Mouse (Mus musculus): ENCODE results near the gene Tle4.

Tle4 gene

DNA sequence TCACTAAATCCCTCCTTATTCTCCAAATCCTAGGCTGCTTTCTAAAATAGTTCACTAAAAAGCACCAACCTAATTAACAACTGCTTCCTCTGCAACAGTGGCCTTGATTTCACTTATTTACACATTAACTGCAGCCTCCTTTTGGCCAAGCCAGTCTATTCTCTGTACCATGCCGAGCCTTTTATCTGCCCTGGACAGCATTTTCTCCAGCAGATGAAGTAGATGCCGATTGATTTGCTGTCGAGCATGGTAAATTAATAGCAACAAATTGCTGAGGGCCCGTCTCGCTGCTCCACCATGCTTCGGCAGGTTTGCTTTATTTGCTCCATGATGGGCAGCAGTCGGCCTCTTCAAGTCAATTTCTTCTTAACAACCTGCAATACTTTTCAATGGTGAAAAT lies 7.7 kb downstream of the Tle4 start:
- CTCF ChIA-PET, result no interaction called here

DNA sequence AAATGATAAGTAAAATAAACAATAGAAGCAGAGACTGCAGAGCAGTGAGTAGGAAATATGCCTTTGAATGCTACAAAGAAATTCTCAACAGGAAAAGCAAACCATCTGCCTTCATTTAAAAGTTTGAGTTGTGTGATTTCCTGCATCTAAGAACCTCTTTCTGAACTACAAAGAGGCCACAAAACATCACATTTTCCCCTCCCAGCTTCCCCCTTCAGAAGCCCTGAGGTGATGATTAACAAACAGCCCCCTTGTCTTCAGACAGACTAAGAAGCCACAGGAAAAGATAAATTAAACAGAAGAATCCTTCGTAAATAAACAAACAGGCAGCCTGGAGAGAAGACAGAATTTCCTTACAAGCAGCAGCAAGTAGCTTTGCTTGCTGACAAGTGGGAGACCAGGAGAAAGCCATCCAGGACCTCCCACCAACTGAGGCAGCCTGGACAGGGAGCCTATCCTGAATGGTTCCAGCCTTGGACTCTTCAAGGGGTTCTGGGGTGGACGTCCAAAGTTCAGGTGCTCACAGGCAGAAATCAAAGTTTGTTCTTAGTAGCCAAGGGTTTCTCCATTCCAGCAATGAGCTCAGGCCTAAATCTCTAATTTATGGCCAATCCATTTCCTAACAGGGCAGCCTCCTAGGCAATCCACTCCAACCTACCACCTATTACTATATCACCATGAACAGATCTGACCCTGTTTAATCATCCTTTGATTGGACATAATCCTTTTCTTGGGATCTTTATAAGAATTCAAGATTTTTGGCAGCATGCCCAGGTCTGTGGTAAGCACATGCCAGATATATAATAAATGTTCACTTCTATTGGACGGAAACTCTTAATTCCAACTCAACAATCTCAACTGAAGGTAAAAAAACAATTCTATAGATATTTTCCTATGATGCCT lies 9.4 kb downstream of the Tle4 start:
- CTCF ChIA-PET, result no interaction called here

DNA sequence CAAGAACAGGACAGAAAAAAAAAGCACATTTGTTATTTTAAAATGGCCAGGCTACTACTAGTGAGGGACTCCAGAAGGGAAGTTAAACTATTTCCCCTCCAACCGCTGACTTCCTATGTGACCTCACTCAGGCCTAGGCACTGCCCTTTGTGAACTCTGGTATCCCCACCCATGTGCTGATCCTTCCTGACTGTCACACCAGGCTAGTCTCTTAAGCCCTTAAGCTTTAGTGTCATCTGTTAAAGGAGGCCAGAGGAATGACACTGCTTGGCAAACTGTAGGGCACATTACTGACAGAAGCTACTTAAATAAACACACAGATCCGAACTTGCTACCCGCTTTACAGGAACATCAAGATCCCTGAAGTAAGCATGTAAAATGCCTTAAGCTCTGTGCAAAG lies 11.7 kb downstream of the Tle4 start:
- CTCF ChIA-PET, result interaction anchor here (0.6 kb wide), 1 partner anchor 24 kb away, joined by 5 read pairs; no protein-coding TSS in a partner anchor

DNA sequence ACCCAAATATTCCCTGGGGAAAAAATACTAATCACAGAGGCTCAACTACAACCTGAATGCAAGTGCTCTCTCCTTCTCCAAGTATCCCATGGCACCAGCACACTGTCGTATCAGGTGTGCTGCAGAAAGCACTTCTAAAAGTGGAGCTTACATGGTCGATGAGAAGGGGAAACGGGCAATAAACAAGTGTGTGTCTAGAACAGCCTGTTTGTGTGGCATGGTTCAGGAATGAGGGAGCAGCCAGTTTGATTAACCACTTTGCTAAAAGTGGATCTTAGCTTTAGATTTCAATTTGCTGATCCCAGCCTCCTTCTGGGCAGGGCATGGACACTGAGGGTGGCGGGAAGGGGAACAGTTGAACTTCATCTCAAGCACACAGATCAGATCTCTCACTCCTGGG lies 12.1 kb downstream of the Tle4 start:
- CTCF ChIA-PET, result interaction anchor here (0.6 kb wide), 1 partner anchor 24 kb away, joined by 5 read pairs; no protein-coding TSS in a partner anchor

DNA sequence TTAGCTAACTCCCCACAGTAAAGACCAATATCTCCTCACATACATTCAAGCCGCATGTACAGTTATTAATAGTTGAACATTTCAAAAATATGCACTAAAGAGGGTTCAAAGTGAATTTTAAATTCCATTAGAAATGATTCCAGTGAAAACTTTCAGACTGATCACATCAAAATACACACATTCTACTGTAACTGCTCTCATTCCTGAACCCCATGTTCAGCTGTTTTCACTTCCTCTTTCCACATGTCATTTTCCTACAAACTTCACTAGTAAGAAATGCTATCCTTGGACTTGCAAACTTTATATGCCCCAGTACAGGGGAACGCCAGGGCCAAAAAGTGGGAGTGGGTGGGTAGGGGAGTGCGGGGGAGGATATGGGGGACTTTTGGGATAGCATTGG lies 12.6 kb downstream of the Tle4 start:
- CTCF ChIA-PET, result no interaction called here

DNA sequence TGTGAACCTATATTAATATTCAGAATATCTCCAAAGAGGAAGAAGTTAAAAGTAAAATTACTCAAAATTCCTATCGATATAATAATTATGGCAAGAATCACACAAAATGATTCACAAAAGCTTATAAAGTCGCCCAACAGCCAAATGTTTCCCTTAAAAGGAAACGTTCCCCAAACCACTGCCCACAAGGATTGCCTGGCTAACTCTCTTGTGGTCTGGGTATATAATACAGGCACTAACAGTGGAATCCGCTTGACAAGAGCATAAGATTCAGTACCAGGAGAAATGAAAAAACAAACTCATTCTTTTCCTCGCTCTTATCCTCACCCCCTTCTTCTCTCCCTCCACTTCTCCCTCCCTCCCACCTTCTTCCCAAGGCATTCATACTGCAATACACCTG lies 19.2 kb downstream of the Tle4 start:
- CTCF ChIA-PET, result no interaction called here

DNA sequence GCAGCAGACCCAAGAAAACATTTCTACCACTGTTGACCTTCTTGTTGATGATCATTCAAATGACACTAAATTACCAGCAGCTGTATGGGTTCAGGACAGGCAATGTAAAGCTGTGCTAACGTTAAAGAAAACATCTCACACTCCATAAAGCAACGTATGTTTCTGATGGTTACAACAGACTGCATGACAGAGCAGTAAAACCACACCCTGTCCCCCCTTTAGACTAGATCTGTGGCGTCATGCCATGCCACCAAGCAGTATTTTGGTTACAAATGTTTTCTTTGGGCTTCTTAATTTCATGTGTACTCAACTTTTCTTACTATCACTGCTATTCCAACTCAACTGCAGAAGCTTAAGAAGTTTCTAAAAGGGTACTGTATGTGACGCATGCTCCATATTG lies 19.8 kb downstream of the Tle4 start:
- CTCF ChIA-PET, result no interaction called here

DNA sequence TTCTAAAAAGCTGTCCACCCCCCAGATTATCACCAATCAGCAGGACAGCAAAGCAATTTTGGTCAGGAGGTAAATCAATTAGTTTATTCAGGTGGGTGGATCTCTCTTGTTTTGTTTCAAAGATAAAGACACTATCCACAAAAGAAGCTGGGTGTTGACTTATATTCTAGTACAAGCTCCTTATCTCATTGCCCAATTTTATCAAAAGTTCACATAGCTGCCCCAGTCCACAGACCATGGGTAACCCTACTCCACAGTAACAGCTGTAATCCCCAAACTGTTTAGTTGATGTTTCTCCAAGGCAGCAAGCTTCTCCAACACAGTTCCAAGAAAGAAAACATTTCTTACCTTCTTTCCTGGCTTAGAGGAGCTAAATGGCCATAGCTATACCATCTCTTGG lies 21.5 kb downstream of the Tle4 start:
- CTCF ChIA-PET, result no interaction called here

DNA sequence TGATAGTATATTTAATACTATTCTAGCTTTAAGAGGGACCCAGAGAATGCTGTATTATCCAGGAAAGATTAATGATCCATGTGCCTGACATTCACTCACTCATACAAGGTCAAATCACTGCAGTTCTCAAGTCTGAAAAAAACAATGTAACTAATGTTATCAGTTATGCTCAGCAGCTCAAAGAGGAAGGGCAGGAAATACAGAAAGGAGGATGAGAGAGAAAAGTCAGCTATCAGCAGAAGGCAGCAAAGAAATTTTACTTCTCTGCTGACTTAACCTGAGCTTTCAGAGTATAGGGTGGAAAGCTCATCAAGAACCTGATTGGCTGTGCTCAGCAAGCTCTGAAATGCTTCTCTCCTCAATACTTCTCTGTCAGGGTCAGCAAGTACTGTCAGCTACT lies 29.0 kb downstream of the Tle4 start:
- CTCF ChIA-PET, result no interaction called here

DNA sequence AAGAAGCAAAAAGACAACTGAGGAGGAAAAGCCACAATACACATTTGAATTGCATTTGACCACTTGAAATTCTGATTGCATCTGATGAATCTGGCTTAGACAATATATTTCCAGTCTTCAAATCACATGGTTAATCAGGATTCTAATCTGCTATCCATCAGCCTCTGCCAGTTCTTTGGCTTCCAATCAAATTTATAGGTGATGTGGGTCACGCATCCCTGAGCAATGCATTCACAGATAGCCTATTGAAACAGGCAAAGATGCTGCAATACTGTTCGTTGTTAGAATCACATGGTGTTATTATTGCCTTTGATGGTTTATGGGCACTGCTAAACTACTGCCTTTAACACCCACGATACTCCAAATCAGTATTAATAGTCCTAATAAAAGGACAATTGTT lies 30.8 kb downstream of the Tle4 start:
- CTCF ChIA-PET, result no interaction called here

DNA sequence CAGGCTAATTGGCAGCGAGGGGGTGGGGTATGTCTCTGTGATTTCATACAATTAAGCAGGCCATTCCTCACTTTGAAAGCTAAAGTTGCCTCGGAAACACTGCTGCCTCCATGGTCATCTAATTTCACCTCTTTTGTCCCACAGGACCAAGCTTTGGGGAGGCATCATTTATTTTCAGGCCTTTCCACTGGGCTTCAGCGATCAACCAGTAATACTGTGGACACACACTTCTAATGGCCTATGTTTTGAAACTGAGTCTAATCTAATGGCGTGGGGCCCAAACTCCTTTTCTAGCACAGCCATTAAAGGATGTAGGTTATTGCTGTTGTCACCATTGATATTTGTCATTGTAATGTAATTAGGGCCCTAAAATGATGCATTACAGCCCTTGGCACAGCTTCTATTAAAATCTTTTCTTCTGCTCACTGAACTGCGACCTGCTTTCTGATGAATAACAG lies 31.3 kb downstream of the Tle4 start:
- CTCF ChIA-PET, result no interaction called here

DNA sequence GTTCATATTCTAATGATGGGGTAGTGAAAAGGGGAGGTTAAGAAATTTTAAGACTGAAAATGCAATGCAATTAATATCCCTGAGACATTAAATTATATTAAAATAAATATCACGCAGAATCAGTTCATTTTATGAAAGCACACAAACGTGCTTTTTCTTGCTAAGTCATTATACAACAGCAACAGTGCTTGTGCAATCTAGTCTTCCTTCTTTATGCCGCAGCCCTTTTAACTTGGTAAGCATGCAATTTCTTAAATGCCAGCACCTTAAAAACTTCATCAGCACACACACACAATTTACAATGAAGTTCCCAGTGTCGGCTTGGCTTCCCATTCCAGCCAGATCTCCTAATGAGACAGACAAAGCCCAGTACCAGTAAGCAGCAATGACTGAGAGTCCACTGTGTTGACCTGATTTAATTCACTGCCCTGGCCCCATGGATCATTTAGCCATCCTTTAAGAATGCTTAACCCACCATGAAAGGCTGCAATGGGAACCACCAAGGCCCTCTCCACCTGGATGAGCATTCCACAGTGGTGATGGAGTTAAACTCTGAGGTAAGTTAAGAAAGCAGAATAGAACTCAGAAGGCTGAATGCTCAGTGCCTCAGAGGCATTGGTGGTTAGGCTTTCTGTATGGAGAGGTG lies 32.3 kb downstream of the Tle4 start:
- CTCF ChIA-PET, result no interaction called here

DNA sequence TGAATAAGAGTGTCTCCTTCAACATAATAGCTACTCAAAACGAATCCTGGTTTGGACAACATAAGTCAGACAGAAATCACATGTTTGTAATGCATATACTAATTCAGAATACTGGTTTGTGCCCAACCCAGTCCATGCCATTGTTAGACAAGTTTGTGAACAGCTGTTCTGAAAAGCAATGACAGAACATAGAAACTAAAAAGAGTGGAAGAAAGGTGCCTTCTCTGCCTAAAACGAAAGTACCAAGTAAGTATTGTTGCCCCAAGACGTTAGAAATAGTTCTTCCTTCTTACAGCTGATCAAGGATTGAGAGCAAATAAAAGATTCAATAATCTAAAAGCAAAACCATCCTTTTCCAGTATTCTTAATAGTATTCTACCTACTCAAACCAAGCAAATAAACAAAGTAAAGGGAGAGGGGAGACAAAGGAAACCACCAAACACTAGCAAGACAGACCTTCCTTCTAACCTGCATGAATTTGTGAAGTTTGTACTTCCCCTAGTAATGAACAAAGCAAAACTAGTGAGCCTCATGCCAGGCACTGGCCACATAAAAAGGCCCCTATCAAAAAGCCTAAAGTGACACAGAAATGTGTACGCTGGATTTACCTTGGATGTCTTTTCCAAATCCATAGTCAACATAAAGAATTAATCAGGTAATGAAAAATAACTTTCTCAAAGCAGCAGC lies 34.4 kb downstream of the Tle4 start:
- CTCF ChIA-PET, result no interaction called here

DNA sequence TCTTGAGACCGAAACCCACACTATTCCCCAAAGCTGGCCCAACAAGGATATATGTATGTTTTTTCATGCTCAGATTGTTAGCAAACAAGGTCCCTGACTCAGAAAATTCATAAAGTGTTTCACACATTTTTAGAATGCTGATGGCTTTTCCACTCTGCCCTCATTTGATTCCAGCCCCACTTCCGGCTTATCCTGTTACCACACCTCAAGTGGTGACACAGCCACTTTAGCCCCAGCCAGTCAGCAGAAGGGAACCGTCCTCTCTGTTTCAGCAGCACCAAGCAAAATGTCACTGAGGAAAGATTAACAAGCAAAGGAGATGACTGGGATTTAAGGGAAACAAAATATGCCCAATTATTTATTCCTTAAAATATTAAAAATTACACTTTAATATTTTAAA lies 50.0 kb downstream of the Tle4 start:
- CTCF ChIA-PET, result no interaction called here

DNA sequence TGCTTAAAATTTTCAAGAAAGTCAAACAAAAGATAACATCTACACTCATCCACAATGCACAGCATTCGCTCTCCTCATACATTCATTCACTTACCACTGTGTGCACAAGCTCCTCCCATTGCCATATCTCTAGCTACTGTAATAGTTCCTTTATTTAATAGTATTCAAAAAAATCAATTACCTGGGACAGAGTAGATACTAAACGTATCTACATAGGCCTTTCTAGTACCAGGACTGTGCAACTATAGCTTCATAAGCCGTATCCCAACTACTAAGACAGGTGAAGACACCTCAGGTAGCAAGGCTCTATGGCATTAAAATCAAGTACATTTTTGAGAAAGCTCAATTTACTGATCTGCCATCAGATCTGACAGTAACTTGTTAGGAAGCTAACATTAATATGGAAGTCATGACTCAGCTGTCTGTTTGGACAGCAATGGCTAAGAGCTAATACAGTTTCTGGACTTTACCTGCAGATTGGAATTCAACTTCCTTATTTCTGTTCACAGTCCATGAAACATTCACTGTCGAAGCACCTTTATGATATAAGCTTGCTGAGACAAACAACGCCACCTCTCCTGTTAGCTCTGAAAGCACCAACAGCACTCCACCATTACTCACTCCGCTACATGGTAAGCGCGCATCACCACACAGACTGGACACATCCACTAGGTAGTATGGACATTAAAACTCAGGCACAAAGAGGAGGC lies 50.6 kb downstream of the Tle4 start:
- CTCF ChIA-PET, result no interaction called here

DNA sequence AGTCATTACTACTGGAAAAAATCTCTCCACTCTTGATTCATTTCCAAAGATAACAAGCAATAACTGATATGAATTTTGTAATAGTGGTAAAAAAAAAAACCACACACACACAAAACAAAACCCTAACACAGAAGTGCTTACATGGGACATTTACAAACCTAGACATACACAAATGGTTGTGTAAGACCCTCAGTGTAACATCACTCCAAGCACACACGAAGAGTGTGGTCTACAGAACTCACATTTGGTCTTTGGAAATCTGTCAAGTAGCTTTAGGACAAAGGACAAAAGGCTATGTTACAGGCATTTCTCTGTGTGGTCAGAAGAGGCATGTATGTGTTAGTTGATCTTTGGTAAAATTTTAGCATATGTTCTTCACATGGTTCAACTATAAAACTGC lies 52.4 kb downstream of the Tle4 start:
- CTCF ChIA-PET, result no interaction called here

DNA sequence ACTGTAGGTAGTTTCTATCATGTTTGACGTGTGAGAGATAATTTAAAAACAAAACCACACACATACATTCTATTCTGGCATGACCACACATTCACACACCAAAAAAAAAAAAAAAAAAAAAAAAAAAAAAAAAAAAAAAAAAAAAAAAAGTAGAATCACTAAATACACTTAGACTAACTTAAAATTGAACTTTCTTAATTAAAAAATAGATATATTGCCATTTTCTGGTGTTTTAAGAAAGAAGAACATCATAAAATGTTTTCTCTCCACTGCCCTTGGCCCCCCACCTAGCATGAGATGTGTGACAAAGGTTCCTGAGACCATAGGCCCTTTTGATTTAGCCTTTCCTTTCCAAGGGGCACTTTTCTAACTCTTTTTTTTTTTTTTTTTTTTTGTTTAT lies 54.5 kb downstream of the Tle4 start:
- CTCF ChIA-PET, result interaction anchor here (0.7 kb wide), 1 partner anchor 10 kb away, joined by 13 read pairs; no protein-coding TSS in a partner anchor

DNA sequence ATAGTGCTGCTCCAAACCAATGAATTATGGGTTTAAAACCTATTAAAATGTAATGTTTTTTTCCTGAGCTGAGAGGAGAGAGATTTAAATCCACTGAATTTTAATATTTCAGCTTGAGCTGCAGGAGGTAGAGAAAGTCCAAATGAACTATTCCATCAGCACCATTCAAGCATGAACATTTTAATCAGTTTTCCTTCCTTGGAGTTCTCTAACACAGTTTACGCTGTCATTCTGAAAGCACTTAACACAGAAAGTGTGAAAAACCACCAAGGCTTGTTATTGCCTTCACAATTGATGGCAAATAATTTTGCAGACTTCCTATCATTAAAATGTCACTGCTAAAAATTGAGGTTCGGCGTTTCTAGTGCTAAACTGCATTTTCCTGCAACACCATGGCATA lies 57.2 kb downstream of the Tle4 start:
- CTCF ChIA-PET, result interaction anchor here (0.5 kb wide), 1 partner anchor 62 kb away, joined by 6 read pairs; no protein-coding TSS in a partner anchor

DNA sequence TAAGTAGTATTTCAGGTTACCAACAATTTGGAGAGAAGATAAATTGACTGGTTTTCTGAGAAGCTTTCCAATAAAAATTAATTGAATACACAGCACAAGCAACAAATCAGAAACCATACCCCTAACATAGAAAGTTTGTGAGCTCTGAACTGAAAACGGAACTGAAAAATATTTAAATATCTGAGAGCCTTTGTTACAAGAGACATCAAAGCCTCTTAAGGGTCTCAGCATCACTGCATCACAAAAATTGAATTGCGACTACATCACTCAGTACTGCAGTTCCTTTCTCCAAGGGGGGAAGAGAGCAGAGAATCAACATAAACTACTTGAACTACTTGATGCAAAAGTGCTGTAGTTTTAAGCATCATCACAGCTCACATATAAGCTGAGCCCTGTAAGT lies 61.2 kb downstream of the Tle4 start:
- CTCF ChIA-PET, result no interaction called here

DNA sequence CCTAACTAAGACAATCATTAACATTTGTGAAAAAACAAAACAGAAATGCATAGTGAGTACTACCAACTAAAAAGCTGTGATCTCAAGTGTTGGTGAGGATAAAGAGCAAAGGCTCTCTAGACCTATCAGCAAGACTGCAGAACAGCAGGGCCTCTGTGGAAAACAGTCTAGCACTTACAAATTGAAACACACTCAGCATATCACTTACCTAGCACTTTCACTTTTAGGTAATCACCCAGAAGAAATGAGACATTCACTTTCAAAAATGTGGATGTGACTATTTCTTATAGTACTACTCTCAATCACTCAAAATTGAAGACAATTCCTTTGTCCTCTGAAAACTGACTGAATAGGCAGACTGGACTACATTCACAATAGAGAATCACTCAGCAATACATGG lies 63.4 kb downstream of the Tle4 start:
- CTCF ChIA-PET, result no interaction called here

DNA sequence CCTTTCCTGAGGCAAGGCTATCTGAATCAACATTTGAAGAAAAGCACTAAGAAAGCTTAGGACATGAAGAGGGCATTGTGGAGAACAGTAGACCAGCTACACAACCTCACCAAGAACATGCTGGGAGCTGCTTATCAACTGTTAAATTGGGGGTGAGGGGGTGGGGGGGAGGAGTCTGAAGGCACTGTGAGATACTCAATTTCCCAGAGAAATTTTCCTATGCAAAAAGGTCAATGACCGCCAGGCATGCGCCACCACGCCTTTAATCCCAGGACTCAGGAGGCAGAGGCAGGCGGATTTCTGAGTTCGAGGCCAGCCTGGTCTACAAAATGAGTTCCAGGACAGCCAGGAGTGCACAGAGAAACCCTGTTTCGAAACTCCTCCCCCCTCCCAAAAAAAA lies 65.0 kb downstream of the Tle4 start:
- CTCF ChIA-PET, result no interaction called here

DNA sequence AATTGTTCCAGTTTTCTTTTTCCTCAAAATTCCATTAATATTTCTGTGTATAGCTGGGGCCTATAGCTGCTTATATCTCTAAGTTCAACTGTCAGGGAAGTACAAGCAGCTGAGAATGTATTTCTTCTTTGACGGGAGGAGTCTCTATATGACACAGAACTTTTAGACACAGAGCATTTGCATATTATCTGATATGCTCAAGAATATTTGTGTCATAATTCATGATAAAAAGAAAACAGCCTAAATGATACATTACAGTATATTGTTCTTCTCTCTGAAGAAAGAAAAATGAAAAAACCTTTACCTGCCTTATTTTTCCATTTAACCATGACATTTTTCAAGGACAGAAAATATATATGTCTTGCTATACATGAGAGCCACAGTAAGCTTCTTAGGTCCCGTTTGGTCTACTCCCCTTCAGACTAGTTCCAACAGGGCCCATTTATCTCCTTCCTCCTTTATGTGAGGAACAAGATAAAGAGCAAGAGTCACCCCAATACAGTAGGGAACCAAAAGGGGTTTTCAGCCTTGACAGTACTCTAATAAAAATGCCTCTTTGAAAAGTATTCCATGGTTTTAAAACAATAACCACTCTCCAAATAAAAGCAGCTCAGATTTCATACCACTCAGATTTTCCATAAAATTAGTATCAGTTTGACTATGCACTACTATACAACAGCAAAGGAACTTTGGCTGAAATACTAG lies 77.6 kb downstream of the Tle4 start:
- CTCF ChIA-PET, result no interaction called here
